Mouse (Mus musculus) intestine, postnatal 0 days (tissue): ENCODE results near the gene Lypd4. TPM values are rescaled to one million over a fixed set of nuclear protein-coding genes. Genes with fewer than 3 reads are reported as not detected.

Source experiments
- ATAC-seq: fragments of 200-750 bp; cut with Nextera tagmentation; 2 replicates; pipeline ENCODE4 v1.8.0; 2017; ENCODE audit warnings: mild to moderate bottlenecking, moderate TSS enrichment, moderate library complexity
- H3K27ac ChIP-seq: fragments of 300-500 bp; sonication (generic); 2 replicates; pipeline ENCODE4 v1.5.1; 2014; ENCODE audit warnings: mild to moderate bottlenecking, low read depth, low read length, moderate library complexity
- H3K27me3 ChIP-seq: fragments of 300-500 bp; sonication (generic); replicated peaks from 2 replicates; pipeline ENCODE4 v1.6.1; 2014; ENCODE audit warnings: low read length, mixed read lengths; ENCODE audit not compliant: control insufficient read depth, insufficient read depth
- H3K36me3 ChIP-seq: fragments of 300-500 bp; sonication (generic); 2 replicates; pipeline ENCODE4 v1.6.1; 2014; ENCODE audit warnings: mild to moderate bottlenecking, moderate library complexity; ENCODE audit not compliant: control insufficient read depth, insufficient read depth
- H3K4me1 ChIP-seq: fragments of 300-500 bp; sonication (generic); replicated peaks from 2 replicates; pipeline ENCODE4 v1.6.1; 2014; ENCODE audit warnings: antibody characterized with exemption, low read length, mixed read lengths; ENCODE audit not compliant: control insufficient read depth, insufficient read depth
- H3K4me2 ChIP-seq: fragments of 300-500 bp; sonication (generic); replicated peaks from 2 replicates; pipeline ENCODE4 v1.6.1; 2014; ENCODE audit warnings: low read depth, mild to moderate bottlenecking, moderate library complexity
- H3K4me3 ChIP-seq: fragments of 300-500 bp; sonication (generic); 2 replicates; pipeline ENCODE4 v1.5.1; 2014; ENCODE audit warnings: low read depth, low read length
- H3K9ac ChIP-seq: fragments of 300-500 bp; sonication (generic); 2 replicates; pipeline ENCODE4 v1.6.1; 2014; ENCODE audit warnings: mild to moderate bottlenecking, low read depth, low read length
- H3K9me3 ChIP-seq: fragments of 300-500 bp; sonication (generic); 2 replicates; pipeline ENCODE4 v1.6.1; 2016; ENCODE audit warnings: mixed run types; ENCODE audit not compliant: control insufficient read depth
- CTCF ChIP-seq: sonication (generic); IDR thresholded peaks from 2 replicates; pipeline ENCODE4 v1.5.1; 2016; ENCODE audit warnings: low read depth, mild to moderate bottlenecking, control low read depth, antibody characterized with exemption, moderate library complexity
- WGBS: fragments of 180-500 bp; shearing (Covaris S2); extraction: QIAGEN DNeasy Blood & Tissue Kit; methylation state at CpG from one replicate; pipeline ENCODE4 v1.1.7; 2014; 5-methylcytosine and 5-hydroxymethylcytosine counted together
- polyA plus RNA-seq: library from polyadenylated mRNA; unstranded; fragments of >200 nt; fragmentation: Nextera tagmentation; extraction: Ambion mirVana; gene quantifications from 2 replicates; pipeline ENCODE4 v1.2.1, GENCODE M21; 2015

Lypd4 gene
- polyA plus RNA-seq, 1 experiment from 2014 or later: not detected

DNA sequence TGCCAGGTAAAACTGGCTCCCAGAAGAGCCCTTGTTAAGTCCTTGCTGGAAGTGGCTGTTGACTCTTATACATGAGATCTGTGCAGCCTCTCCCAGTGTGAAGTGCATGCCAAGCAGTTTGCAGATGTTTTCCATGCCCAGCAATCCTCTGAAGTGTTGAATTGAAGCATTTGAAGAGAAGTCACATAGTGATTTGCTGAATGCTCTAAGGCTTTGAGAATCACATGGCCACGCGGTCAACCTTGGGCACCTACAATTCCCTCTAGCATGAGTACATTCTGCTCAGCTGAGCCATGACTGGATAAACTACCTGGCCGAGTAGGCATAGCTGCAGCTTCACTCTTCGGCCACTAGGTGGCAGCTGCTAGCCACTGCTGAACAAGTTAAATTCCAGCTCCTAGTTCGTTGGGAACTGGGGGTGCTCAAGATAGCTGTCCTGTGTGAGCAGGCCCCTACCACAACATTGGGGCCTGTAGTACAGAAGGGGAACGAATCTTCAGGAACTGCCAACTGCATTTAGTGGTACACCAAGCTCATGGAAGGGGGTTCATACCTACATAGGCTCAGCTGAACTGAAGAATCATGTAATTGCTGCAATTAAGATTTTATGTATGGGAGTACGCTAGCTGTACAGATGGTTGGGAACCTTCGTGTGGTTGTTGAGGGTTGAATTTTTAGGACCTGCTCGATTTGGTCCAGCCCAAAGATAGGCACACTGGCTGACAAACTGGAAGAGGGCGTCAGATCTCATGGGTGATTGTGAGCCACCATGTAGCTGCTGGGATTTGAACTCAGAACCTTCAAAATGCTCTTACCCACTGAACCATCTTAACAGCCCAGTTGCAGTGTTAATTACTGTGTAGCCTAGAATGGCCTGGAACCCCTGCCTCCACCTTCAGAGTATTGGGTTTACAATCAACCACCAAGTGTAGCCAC, 20.8 kb upstream of the Lypd4 start:
- H3K36me3 ChIP-seq: peaks cover 46% of the 10 kb centered on the region
- 29% methylated on average over 10 of the region's 10 CpGs for WGBS
- H3K4me1 ChIP-seq: 0 out of 2 replicates have a peak, but pooled peaks cover 6% of the 10 kb centered on the region
- ATAC-seq: peak; percentile 50
- no peaks in the 10 kb centered on the region for H3K9me3 ChIP-seq
- H3K27me3 ChIP-seq: no peaks in the 10 kb centered on the region
- no peak overlapping the region for H3K4me3 ChIP-seq
- H3K9ac ChIP-seq: no peak overlapping the region
- peak; percentile 99 for TF ChIP-seq CTCF
- no peak overlapping the region for H3K27ac ChIP-seq
- no peak overlapping the region for H3K4me2 ChIP-seq

DNA sequence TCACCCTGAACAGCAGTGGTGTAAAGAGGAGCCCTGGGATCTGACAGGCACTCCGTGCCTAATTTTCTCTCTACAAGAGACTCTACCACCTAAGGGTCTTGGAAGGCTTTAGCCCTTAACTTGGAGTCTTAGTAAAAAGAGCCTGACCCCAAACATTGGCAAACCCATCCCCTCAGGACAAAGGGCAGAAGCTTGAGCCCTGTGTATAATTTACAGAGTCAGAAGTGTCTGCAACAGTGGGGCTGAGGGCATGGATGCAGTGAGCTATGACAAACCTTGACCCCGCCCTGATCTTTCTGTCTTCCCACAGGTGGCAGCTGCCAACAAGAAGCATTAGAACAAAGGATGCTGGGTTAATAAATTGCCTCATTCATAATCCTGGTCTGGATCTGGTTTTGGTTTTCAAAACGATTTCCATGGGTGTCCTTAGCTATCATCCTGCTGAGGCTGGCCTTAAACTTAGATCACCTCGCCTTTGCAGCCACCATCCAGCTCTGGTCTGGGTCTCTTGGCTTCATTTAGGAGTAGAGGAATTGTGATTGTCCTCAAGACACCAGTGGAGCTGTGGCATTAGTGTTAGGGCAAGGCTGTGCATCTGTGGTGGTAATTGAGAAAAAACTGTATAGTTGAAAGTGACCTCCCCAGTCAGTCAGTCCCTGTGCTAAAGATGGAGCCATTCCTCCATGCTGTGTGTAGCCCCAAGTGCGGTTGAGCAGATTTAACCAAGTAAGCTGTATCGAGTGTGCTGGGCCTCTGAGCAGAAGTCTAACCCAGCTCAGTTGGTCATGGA, 19.9 kb upstream of the Lypd4 start:
- Histone ChIP-seq H3K4me3 (no peak overlapping the region), H3K9ac (no peak overlapping the region), H3K27ac (no peak overlapping the region), H3K4me1 (0 out of 2 replicates have a peak, but pooled peaks cover 6% of the 10 kb centered on the region), H3K36me3 (peaks cover 46% of the 10 kb centered on the region), H3K27me3 (no peaks in the 10 kb centered on the region), H3K4me2 (no peak overlapping the region), H3K9me3 (no peaks in the 10 kb centered on the region)
- no peak for TF ChIP-seq CTCF
- 79% methylated on average over 6 of the region's 6 CpGs for WGBS
- ATAC-seq: no peak

- no peak for TF ChIP-seq CTCF
- Histone ChIP-seq H3K27me3 (no peaks in the 10 kb centered on the region), H3K4me1 (0 out of 2 replicates have a peak, but pooled peaks cover 6% of the 10 kb centered on the region), H3K9me3 (no peaks in the 10 kb centered on the region), H3K4me2 (peak overlapping the region; percentile 78; the same call in 1 of the 2 replicates), H3K27ac (no peak overlapping the region), H3K36me3 (peaks cover 46% of the 10 kb centered on the region), H3K9ac (peak overlapping the region; percentile 100; the same call in 1 of the 2 replicates), H3K4me3 (no peak overlapping the region; the same call in 1 of the 2 replicates)
- WGBS: 48% methylated on average over 4 of the region's 4 CpGs
- no peak for ATAC-seq
These were observed 17.4 kb upstream of the Lypd4 start for GRCm38 (mm10) chr7:24887096-24887495.

- Histone ChIP-seq H3K9ac (peak overlapping the region; percentile 100), H3K27me3 (no peaks in the 10 kb centered on the region), H3K9me3 (no peaks in the 10 kb centered on the region), H3K27ac (no peak overlapping the region), H3K4me2 (peak overlapping the region; percentile 78), H3K36me3 (peaks cover 46% of the 10 kb centered on the region), H3K4me3 (peak overlapping the region; percentile 98), H3K4me1 (0 out of 2 replicates have a peak, but pooled peaks cover 6% of the 10 kb centered on the region)
- WGBS: 29% methylated on average over 4 of the region's 4 CpGs
- no peak for TF ChIP-seq CTCF
- no peak for ATAC-seq
These were observed 16.5 kb upstream of the Lypd4 start for GRCm38 (mm10) chr7:24886308-24886633.

DNA sequence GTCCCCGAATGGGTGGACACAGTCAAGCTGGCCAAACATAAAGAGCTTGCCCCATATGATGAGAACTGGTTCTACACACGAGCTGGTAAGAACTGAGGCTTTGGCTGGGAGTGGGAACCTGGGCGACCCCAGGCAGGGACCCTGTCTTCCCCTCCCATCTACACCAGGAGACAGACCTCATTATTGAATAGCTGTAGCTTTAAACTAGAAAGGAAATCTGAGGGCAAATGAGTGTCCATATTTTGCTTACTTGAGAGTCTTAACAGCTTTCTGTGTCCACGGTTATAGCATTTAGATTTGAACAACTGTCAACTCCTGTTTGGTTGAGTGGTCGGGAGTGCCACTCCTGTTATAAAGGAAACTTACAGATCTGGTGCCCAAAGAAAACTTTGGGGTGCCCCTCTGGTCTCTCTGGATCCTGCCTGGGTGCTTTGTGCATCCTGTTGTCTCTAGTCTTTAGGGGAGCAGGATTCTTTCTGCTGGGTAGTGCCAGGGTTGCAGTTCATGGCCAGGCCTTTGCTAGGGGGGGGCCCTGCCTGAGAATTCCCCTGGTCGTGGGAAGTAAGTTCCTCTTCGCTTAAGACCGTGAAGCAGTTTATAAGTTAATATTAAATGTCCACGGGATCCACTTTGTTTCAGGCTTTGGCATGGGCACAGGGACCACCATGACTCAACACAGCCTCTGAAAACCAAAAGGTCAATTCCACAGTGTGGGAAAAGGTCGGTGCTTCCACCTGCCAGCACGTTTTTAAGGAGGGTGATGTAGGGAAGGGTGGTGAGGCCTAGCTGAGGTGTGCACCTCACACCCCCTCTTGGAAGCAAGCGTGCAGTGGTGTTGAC, 15.9 kb upstream of the Lypd4 start:
- peaks cover 46% of the 10 kb centered on the region for H3K36me3 ChIP-seq
- H3K27ac ChIP-seq: no peak overlapping the region
- 0 out of 2 replicates have a peak, but pooled peaks cover 6% of the 10 kb centered on the region for H3K4me1 ChIP-seq
- H3K27me3 ChIP-seq: no peaks in the 10 kb centered on the region
- ATAC-seq: no peak
- peak overlapping the region; percentile 100 for H3K9ac ChIP-seq
- no peaks in the 10 kb centered on the region for H3K9me3 ChIP-seq
- peak overlapping the region; percentile 98 for H3K4me3 ChIP-seq
- peak overlapping the region; percentile 78 for H3K4me2 ChIP-seq
- WGBS: 13% methylated on average over 12 of the region's 12 CpGs
- TF ChIP-seq CTCF: no peak
